Mouse (Mus musculus) granulocyte monocyte progenitor cell, adult 5-6 weeks (primary cell): ENCODE measurements around the gene Cisd1. TPM values are rescaled to one million over a fixed set of nuclear protein-coding genes. Genes with fewer than 3 reads are reported as not detected.

Experiments used
- total RNA-seq, 2 experiments: library from RNA; stranded (forward) in 1 of 2; stranded (reverse) in 1 of 2; fragments of 200-712, 200-1000 nt in 1 of 2; fragments of >200 nt in 1 of 2; fragmentation: Nextera tagmentation in 1 of 2; gene quantifications; 2 replicates each; pipeline ENCODE4 v1.2.3; 2014 to 2017

The Cisd1 gene
- total RNA-seq, 2 experiments from 2014 or later, result 12.7 to 33.2 TPM

Other genes with a start within 250 kb of the Cisd1 start
- not detected in 2 replicates for gene Bicc1, start 185.3 kb downstream of the Cisd1 start, total RNA-seq (2014; fragmentation: Nextera tagmentation)
- gene Bicc1, start 185.3 kb downstream of the Cisd1 start, total RNA-seq (2017), result not detected in 2 replicates
- 52.6 and 71.6 TPM in 2 replicates for gene Tfam, start 106.7 kb downstream of the Cisd1 start, total RNA-seq (2014; fragmentation: Nextera tagmentation)
- gene Tfam, start 106.7 kb downstream of the Cisd1 start, total RNA-seq (2017), result 73.2 and 91.8 TPM in 2 replicates
- 40.5 and 61.7 TPM in 2 replicates for gene Ube2d1, start 59.7 kb downstream of the Cisd1 start, total RNA-seq (2014; fragmentation: Nextera tagmentation)
- 11.2 and 15.2 TPM in 2 replicates for gene Ube2d1, start 59.7 kb downstream of the Cisd1 start, total RNA-seq (2017)
- gene Ipmk, start 2.8 kb upstream of the Cisd1 start, total RNA-seq (2014; fragmentation: Nextera tagmentation), result 20.5 and 25.2 TPM in 2 replicates
- 24.4 and 28.6 TPM in 2 replicates for gene Ipmk, start 2.8 kb upstream of the Cisd1 start, total RNA-seq (2017)